Mouse (Mus musculus) heart, embryonic 15.5 days (tissue): ENCODE results near the gene Lrp6. TPM values are rescaled to one million over a fixed set of nuclear protein-coding genes. Genes with fewer than 3 reads are reported as not detected.

Experiments used
- ATAC-seq: fragments of 200-750 bp; cut with Nextera tagmentation; replicated peaks from 2 replicates; pipeline ENCODE4 v1.8.0; 2017; ENCODE audit warnings: low read depth, moderate TSS enrichment; ENCODE audit not compliant: insufficient number of reproducible peaks, insufficient read depth, low FRiP score
- H3K27ac ChIP-seq: fragments of 300-500 bp; sonication (generic); 2 replicates; pipeline ENCODE4 v1.5.1; 2015; ENCODE audit warnings: mild to moderate bottlenecking, inconsistent platforms
- H3K27me3 ChIP-seq: fragments of 300-500 bp; sonication (generic); 2 replicates; pipeline ENCODE4 v1.6.1; 2015; ENCODE audit warnings: inconsistent platforms
- H3K36me3 ChIP-seq: fragments of 300-500 bp; sonication (generic); 2 replicates; pipeline ENCODE4 v1.6.1; 2015; ENCODE audit warnings: mild to moderate bottlenecking, inconsistent platforms
- H3K4me1 ChIP-seq: fragments of 300-500 bp; sonication (generic); replicated peaks from 2 replicates; pipeline ENCODE4 v1.6.1; 2015; ENCODE audit warnings: inconsistent platforms
- H3K4me2 ChIP-seq: fragments of 300-500 bp; sonication (generic); 2 replicates; pipeline ENCODE4 v1.6.1; 2015; ENCODE audit warnings: inconsistent platforms, mild to moderate bottlenecking, moderate library complexity
- H3K4me3 ChIP-seq: fragments of 300-500 bp; sonication (generic); 2 replicates; pipeline ENCODE4 v1.5.1; 2015; ENCODE audit warnings: mild to moderate bottlenecking, inconsistent platforms
- H3K9ac ChIP-seq: fragments of 300-500 bp; sonication (generic); 2 replicates; pipeline ENCODE4 v1.6.1; 2015; ENCODE audit warnings: mild to moderate bottlenecking, inconsistent platforms
- H3K9me3 ChIP-seq: fragments of 300-500 bp; sonication (generic); replicated peaks from 2 replicates; pipeline ENCODE4 v1.6.1; 2016; ENCODE audit warnings: inconsistent platforms
- WGBS: fragments of 180-500 bp; shearing (Covaris S2); methylation state at CpG from one replicate; pipeline ENCODE4 v1.1.7; 2015; ENCODE audit warnings: mixed read lengths; 5-methylcytosine and 5-hydroxymethylcytosine counted together
- polyA plus RNA-seq: library from polyadenylated mRNA; unstranded; fragments of >200 nt; fragmentation: Nextera tagmentation; extraction: Ambion mirVana; gene quantifications from 2 replicates; pipeline ENCODE4 v1.2.1, GENCODE M21; 2015

Gene Lrp6
- polyA plus RNA-seq, 1 experiment from 2014 or later: 16.9 TPM

DNA sequence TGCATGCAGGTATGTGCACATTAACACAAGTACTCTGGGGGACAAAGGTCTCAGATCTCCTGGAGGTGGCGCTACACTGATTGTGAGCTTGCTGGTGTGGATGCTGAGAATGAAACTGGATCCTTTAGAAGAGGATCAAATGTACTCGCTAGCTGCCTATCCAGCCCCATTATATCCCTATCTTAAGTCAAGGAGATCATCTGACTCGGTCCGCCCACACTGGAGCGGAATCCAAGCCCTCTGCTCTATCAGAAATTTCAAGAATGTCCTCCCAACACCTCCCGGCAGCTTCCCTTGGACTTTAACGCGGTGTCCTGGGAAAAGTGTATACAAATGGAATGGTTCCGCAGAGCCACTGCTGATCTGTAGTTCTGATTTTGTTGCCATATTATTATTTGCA lies 77.1 kb downstream of the Lrp6 start:
- peaks cover 14% of the 10 kb centered on the region for H3K36me3 ChIP-seq
- H3K27me3 ChIP-seq: no peaks in the 10 kb centered on the region
- no peaks in the 10 kb centered on the region for H3K9me3 ChIP-seq
- peak overlapping the region; percentile 15 for H3K27ac ChIP-seq
- no peak overlapping the region for H3K9ac ChIP-seq
- H3K4me3 ChIP-seq: no peak overlapping the region
- 28% methylated on average over 9 of the region's 9 CpGs for WGBS
- ATAC-seq: 0 out of 2 replicates have a peak, but pooled peaks have one; percentile 31
- H3K4me1 ChIP-seq: peaks cover 14% of the 10 kb centered on the region
- peak overlapping the region; percentile 43 for H3K4me2 ChIP-seq

DNA sequence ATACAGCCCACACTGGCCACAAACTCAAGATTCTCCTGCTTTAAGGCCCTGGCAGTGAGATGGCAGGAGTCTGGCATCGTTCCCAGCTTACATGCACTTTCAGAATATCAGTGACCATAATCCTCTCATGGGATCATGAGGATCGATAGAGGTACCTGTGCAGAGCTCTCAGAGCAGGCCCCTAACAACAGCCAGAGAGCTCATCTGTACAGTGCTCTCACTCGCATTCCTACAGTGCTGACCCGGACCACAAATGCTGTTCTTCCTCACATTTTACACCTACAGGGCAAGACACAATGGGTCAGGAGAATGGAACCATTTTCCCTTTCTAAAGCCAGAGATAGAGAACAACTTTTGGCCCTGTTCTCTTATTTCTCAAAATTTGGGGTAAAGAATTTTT lies 77.6 kb downstream of the Lrp6 start:
- no peak overlapping the region for H3K27ac ChIP-seq
- H3K27me3 ChIP-seq: no peaks in the 10 kb centered on the region
- ATAC-seq: no peak
- no peak overlapping the region for H3K4me2 ChIP-seq
- H3K9me3 ChIP-seq: no peaks in the 10 kb centered on the region
- H3K36me3 ChIP-seq: peaks cover 18% of the 10 kb centered on the region
- no peak overlapping the region for H3K9ac ChIP-seq
- H3K4me1 ChIP-seq: peaks cover 14% of the 10 kb centered on the region
- H3K4me3 ChIP-seq: no peak overlapping the region
- 77% methylated on average over 4 of the region's 4 CpGs for WGBS

DNA sequence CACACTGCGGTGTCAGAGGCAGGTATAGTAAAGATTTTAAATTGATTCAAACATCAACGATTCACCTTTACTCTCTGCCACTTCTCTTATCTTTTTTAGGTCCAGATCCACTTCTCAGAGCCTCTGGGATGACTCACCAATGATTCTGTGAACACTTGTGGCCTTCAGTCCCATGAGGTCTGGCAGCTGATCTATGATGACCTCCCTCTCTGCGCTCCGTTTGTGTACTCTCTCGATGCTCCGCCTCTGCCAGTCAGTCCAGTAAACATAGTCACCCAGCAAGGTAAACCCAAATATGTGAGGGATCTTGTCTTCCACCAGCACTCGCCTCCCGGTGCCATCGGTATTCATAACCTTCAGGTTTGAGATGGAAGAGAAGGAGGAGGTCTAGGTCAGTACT lies 80.4 kb downstream of the Lrp6 start:
- 90% methylated on average over 9 of the region's 9 CpGs for WGBS
- H3K4me3 ChIP-seq: no peak overlapping the region
- no peak overlapping the region for H3K9ac ChIP-seq
- no peaks in the 10 kb centered on the region for H3K9me3 ChIP-seq
- H3K4me2 ChIP-seq: no peak overlapping the region
- no peaks in the 10 kb centered on the region for H3K27me3 ChIP-seq
- no peak overlapping the region for H3K27ac ChIP-seq
- ATAC-seq: no peak
- peaks cover 26% of the 10 kb centered on the region for H3K36me3 ChIP-seq
- peaks cover 11% of the 10 kb centered on the region for H3K4me1 ChIP-seq

DNA sequence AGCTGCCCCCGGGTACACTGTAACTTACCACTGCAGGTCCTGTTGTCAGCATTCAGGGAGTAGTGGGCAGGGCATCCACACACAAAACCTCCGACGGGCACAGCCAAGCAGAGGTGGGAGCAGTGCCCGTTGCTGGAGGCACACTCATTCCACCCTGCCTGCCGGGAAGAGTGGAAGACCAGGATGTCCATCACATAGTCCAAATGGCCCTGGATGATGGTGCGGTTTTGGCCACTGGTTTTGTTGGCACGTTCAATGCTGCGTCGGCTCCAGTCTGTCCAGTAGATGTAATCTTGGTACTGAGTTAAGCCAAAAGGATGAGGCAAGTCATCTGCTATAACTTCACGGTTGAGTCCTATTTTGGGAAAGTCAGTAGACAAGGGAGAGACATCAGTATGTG lies 87.3 kb downstream of the Lrp6 start:
- H3K36me3 ChIP-seq: peaks cover 33% of the 10 kb centered on the region
- WGBS: 89% methylated on average over 10 of the region's 10 CpGs
- no peak overlapping the region for H3K4me2 ChIP-seq
- H3K4me1 ChIP-seq: peaks cover 12% of the 10 kb centered on the region
- ATAC-seq: no peak
- H3K27me3 ChIP-seq: no peaks in the 10 kb centered on the region
- no peak overlapping the region for H3K9ac ChIP-seq
- H3K9me3 ChIP-seq: no peaks in the 10 kb centered on the region
- H3K27ac ChIP-seq: no peak overlapping the region
- H3K4me3 ChIP-seq: no peak overlapping the region

DNA sequence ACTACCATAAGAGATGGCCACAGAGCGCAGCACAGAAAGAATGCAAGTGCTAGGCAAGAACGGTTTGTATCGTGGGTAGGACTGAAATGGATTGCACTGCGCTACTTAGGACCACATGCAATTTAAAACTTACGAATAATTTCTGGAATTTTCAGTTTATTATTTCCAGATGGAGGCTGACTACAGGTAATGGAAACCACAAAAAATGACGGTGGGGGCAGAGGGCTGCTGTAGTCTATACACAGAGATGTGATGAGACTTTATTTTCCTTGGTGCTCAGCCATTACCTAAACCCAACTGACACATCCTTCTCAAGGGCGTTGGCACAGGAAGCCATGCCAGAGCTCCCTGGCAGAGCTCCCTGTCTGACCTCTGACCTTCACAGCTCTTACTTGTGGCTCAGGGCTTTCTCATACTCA lies 93.6 kb downstream of the Lrp6 start:
- Histone ChIP-seq H3K4me2 (no peak overlapping the region), H3K27ac (no peak overlapping the region), H3K36me3 (peaks cover 4% of the 10 kb centered on the region), H3K4me1 (peaks cover 24% of the 10 kb centered on the region), H3K27me3 (no peaks in the 10 kb centered on the region), H3K9ac (no peak overlapping the region), H3K9me3 (no peaks in the 10 kb centered on the region), H3K4me3 (no peak overlapping the region)
- no peak for ATAC-seq
- 86% methylated on average over 7 of the region's 7 CpGs for WGBS

DNA sequence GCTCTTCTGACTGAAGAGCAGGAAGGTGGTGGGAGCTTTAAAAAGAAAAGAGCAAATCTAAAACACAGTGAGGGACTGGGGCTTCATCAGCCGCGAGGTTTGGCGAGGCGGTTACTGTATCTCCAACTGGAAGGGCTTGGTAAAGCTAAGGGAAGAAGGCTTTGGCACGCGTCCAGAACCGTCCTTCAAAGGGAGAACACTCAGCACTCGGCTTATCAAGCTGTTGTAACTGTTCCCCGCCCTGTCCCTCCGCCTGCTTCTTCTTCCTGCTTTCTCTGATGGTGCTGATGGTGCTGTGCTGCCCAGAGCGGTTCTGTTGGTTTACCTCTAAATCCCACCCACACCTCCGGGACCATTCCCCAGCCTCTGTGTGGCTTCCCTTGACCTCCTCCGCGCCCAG lies 95.9 kb downstream of the Lrp6 start:
- WGBS: 19% methylated on average over 14 of the region's 14 CpGs
- Histone ChIP-seq H3K9me3 (no peaks in the 10 kb centered on the region), H3K4me3 (no peak overlapping the region), H3K9ac (no peak overlapping the region), H3K36me3 (peaks cover 13% of the 10 kb centered on the region), H3K27ac (peak overlapping the region; percentile 50; the same call in 1 of the 2 replicates), H3K4me1 (peaks cover 13% of the 10 kb centered on the region), H3K4me2 (peak overlapping the region; percentile 48), H3K27me3 (no peaks in the 10 kb centered on the region)
- peak; percentile 85 for ATAC-seq

DNA sequence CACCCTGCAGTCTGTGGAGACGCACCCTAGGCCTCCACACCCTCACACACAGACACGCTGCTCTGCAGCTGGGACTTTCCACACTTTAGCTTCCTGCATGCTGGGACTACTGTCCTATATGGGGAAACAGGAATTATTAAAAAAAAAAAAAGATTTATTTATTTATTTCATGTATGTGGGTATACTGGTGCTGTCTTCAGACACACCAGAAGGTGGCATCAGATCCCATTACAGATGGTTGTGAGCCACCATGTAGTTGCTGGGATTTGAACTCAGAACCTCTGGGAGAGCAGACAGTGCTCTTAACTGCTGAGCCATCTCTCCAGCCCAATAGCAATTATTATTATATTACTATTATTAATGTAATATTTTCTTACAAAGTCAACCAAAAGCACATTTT lies 97.5 kb downstream of the Lrp6 start:
- 89% methylated on average over 2 of the region's 2 CpGs for WGBS
- ATAC-seq: no peak
- Histone ChIP-seq H3K4me1 (peaks cover 13% of the 10 kb centered on the region), H3K9ac (no peak overlapping the region), H3K27ac (no peak overlapping the region), H3K9me3 (no peaks in the 10 kb centered on the region), H3K27me3 (no peaks in the 10 kb centered on the region), H3K4me2 (no peak overlapping the region), H3K4me3 (no peak overlapping the region), H3K36me3 (peaks cover 18% of the 10 kb centered on the region)

DNA sequence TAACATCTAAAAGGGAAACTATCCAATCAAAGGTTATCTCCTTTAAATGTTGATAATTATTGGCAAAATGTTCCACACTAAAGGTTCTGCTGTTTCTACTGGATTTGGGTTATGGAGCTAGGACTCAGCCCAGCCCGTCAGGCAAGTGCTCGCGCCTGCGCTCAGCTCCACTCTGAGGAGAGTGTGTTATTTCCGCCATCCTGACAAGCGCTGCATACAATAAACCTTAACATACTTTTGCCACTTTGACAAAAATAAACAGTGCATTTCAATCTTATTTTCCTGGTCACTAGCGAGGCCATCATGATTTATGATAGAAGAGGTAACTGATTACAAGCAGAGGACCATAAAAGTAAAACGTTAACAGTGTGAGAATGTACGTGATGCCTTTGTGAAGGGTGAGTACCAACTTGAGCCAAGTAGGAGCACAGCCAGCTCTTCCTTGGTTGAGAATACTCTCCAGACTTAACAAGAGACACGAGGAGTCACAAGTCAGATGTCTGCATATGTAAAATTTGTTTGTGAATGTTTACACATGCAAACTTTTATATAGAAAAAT lies 100.0 kb downstream of the Lrp6 start:
- Histone ChIP-seq H3K27ac (no peak overlapping the region), H3K4me2 (no peak overlapping the region), H3K4me3 (no peak overlapping the region), H3K27me3 (no peaks in the 10 kb centered on the region), H3K9ac (no peak overlapping the region), H3K9me3 (no peaks in the 10 kb centered on the region), H3K4me1 (peaks cover 11% of the 10 kb centered on the region), H3K36me3 (peaks cover 35% of the 10 kb centered on the region)
- WGBS: 85% methylated on average over 10 of the region's 10 CpGs
- ATAC-seq: no peak

DNA sequence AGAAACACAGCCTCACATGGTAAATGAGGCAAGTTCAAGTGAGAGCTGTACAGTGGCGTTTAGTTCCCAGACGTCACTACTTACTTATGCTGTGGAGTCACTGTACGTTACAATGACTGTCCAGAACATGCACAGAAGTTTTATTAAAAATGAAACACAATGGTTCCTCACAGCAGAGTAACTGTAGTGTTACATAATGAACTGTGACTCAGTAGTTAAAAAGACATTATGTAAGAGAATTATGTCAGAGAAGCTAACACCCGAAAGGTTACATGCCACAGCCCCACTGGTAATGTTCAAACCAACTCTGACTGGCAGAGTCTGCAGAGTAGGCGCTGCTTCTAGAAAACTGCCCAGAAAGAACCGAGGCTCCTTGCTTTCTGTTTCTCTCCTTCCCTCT lies 105.6 kb downstream of the Lrp6 start:
- Histone ChIP-seq H3K9ac (no peak overlapping the region), H3K36me3 (peaks cover 73% of the 10 kb centered on the region), H3K27ac (no peak overlapping the region), H3K4me1 (no peaks in the 10 kb centered on the region), H3K9me3 (no peaks in the 10 kb centered on the region), H3K27me3 (no peaks in the 10 kb centered on the region), H3K4me2 (no peak overlapping the region), H3K4me3 (no peak overlapping the region)
- 90% methylated on average over 6 of the region's 6 CpGs for WGBS
- ATAC-seq: no peak

DNA sequence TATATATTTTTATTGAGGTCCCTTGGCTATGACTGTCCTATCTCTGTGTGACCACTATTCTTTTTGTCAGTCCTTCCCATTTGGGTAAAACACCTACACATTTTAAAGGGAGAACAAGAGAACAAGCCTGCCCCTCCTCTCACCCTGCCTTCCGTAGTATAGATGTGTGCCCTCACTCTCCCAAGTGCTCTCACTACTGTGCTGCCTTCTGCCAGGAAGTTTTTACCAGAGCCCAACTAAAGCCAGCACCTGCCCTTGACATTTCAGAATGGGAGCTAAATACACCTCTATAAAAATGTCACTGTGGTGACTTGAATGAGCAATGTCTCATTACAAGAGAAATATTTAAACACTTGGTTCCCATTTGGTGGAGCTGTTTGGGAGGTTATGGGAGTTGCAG lies 108.4 kb downstream of the Lrp6 start:
- H3K9ac ChIP-seq: no peak overlapping the region
- H3K4me1 ChIP-seq: no peaks in the 10 kb centered on the region
- no peaks in the 10 kb centered on the region for H3K27me3 ChIP-seq
- no peak overlapping the region for H3K27ac ChIP-seq
- H3K36me3 ChIP-seq: peaks cover 86% of the 10 kb centered on the region
- 71% methylated on average over 1 of the region's 1 CpGs for WGBS
- no peak for ATAC-seq
- no peaks in the 10 kb centered on the region for H3K9me3 ChIP-seq
- H3K4me3 ChIP-seq: no peak overlapping the region
- no peak overlapping the region for H3K4me2 ChIP-seq

DNA sequence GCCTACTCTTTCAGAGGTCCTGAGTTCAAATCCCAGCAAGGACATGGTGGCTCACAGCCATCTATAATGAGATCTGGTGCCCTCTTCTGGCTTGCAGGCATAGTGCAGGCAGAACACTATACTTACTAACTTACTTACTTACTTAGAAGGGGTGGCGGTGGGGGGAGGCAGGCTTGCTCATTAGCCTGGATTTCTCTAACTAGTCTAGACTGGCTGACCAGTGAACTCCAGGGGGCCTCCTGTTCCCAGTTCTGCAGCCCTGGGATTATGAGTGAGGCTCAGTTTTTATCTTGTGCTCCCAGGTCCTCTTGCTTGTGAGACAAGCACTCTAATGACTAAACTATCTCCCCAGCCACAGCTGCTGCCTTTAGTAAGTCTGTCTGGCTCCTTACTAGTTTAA lies 112.7 kb downstream of the Lrp6 start:
- 82% methylated on average over 1 of the region's 1 CpGs for WGBS
- H3K9ac ChIP-seq: no peak overlapping the region
- no peak for ATAC-seq

DNA sequence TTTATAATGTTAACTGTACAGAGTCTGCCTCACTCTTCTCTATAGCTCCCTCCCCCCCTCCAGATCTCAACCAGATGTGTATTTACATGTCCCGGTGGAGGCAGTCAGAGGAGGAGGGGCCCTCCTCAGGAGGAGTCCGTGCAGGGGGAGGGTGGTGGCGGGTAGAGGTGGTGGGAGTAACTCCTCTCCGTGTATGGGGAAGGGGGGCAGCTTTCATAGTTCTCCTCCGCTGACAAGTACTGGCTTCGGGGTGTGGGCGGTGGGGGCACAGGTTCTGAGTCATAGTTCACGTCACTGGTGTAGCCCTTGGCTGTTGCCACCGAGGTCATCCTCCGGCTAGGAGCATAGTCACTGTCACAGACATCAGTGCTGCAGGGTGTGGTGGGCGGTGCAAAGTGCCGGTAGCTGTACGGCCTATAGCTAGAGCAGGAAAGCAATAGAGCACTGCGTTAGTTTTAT lies 116.1 kb downstream of the Lrp6 start:
- H3K4me3 ChIP-seq: no peak overlapping the region
- 51% methylated on average over 14 of the region's 14 CpGs for WGBS
- no peak overlapping the region for H3K9ac ChIP-seq
- no peaks in the 10 kb centered on the region for H3K27me3 ChIP-seq
- peaks cover 57% of the 10 kb centered on the region for H3K36me3 ChIP-seq
- ATAC-seq: no peak
- H3K4me1 ChIP-seq: no peaks in the 10 kb centered on the region
- H3K9me3 ChIP-seq: no peaks in the 10 kb centered on the region
- no peak overlapping the region for H3K27ac ChIP-seq
- H3K4me2 ChIP-seq: no peak overlapping the region

More for the DNA sequence above, 112.7 kb downstream of the Lrp6 start:
- Histone ChIP-seq H3K4me1 (no peaks in the 10 kb centered on the region), H3K4me2 (no peak overlapping the region), H3K27me3 (no peaks in the 10 kb centered on the region), H3K9me3 (no peaks in the 10 kb centered on the region), H3K4me3 (no peak overlapping the region), H3K36me3 (peaks cover 84% of the 10 kb centered on the region), H3K27ac (no peak overlapping the region)
